Mouse (Mus musculus): Measurements from ENCODE around the gene Tmprss11b.
"Not testable (repeated sequence)": the region's sequence is repeated elsewhere in the genome, so short reads cannot be mapped to it uniquely, and the experiment has no call there.

Tmprss11b gene

DNA sequence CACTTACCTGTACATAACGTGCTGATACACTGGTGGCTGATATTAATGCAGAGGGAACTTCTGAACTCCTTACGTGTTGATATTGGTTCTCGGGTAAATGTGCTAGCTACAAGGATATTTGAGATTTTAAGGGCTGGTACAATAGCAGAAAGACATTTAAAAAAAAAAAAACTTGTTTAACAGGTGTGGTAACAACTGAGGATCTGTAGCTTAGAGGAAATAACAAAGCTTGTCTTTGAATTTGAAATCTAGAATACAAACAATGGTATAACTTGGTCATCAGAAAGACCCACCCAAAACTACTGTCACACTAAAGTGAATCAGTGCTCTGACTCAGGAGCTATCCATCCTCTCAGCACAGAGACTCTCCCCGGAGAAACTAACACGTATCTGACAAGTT lies at the start of gene Tmprss11b:
Gene Tmprss11b, minus strand, starts transcription at position 101 of the 400 bp plus-strand sequence.
- no peak for DNase-seq (ENCODE audit: low read depth, low spot score)

DNA sequence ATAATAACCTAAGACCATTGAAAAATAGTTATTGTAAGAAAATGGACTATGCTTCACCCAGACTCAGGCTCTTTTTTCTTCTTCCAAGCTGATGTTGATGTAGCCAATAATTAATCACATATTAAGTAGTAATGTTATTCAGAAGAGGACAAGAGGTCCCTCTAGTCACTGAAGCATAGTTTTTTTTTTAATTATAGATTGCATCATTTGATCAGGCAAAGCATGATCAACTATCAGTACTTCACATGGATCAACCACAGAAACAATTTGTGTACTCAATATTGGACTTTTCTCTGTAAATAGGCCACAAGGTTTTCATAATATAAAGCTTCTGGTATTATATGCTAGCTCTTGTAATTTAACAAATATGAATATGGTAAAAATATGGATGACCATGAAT lies 48.9 kb upstream of the Tmprss11b start:
- no peak for DNase-seq (ENCODE audit: low read depth, low spot score)

DNA sequence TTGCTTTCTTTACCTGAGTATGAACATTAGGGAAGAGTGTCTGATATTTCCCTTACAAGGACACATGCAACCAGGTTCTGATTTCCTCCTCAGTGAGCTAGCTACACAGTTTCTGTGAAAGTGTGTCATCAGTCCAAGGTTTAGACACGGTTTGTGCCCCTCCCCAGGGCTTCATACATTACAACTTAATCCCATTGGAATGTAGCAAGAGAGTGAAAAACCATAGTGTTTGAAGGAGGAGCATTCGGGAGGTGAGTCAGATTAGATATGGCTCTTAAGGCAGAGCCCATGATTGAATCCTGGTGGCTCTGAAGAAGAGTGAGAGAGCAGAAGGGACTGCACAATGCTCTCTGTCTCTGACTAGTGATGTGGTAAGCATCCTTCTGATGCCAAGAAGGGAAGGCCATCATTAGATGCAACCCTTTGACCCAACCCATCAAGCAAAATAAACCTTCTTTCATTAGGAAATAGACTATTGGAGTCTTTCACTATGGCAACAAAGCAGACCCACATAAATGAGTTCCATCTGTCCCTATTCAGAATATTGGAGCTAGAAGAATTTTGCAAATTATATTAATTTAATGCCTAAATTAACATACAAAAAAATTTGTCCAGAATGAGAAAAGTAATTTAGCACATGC lies 46.8 kb upstream of the Tmprss11b start:
- DNase-seq (ENCODE audit: low read depth, low spot score) = no peak

DNA sequence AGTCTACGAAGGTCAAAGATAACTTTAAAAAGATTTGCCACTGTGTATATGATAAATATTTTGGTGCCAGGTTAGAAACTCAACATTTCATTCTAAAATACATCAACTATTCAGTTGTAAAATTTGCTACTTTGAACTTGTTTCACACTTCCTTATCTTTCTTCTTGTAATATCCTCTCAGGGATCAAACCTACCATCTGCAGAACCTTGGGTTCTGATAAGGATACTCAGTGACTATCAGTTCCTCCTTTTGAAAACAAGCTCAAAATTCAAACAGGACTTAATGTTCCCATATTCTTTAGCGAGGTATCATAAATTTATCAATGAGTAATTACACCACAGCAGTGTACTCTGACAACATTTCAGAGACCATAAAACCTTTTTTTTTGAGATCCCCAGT lies 38.8 kb upstream of the Tmprss11b start:
- no peak for DNase-seq (ENCODE audit: low read depth, low spot score)

DNA sequence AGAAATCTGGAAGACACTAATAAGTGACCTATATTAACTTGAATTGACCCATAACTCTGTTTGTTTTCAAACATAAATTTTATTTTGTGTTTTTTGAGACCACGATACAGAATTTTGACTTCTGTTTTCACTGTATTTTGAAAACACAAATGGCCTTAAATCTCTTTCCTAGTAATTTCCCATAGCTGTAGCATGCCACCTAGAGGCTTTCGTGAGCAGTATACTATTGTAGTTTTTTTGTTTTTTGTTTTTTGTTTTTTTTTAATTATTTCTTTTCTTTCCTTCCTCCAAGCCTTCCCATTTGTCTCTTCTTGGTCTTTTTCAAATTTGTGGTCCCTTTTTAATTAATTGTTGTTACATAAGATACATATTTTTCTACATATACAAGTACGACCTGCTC lies 28.8 kb upstream of the Tmprss11b start:
- DNase-seq (ENCODE audit: low read depth, low spot score) = no peak

DNA sequence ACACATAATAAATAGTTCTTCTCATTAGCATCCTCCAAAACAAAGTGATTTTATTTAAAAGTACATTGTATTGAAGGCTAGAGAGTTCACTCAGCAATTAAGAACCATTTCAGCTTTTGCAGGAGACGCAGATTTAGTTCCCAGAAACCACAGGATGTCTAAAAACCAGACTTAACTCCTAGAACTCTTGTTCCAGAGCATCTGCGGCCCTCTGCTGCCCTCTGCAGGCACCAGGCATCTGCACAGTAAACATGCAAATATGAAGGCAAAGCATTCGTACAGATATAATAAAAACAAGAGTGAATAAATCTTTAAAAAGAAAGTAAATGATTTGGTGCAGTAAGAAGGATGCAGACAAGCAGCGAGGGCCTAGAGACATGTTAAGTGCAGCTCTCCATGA lies 8.5 kb upstream of the Tmprss11b start:
- no peak for DNase-seq (ENCODE audit: low read depth, low spot score)

DNA sequence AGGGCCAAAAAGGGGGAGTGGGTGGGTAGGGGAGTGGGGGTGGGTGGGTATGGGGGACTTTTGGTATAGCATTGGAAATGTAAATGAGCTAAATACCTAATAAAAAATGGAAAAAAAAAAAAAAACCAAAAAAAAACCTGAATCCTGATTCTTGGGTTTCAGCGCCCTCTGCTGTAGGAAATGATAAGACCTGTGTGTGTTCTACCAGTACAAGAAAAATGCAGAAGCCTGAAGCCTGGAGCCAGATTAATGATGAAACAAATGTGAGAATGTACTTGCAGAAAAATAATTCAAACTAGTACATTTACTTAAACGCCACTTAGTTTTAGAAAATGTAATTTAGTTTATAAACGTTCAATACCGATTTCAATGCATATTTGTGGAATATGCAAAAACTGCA lies 27.0 kb downstream of the Tmprss11b start:
- not testable (repeated sequence) for DNase-seq (ENCODE audit: low read depth, low spot score)

DNA sequence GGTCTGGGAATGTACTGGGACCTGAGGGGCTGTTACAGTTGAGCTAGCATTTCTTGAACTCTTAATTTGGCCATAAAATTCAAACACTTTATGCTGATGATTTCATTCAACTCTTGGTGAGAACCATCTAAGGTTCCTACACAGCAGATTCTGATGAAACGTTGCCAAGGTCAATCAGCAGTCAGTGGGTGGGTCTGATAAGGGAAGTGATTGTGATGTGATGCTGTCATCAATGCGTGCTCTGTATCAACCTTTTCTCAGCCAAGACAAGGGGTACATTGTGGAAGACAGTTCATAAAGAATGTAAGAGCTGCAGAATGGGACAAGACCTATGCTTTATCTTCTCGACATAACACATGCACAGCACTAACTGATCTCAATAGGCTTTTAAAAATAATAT lies 35.4 kb downstream of the Tmprss11b start:
- no peak for DNase-seq (ENCODE audit: low read depth, low spot score)

DNA sequence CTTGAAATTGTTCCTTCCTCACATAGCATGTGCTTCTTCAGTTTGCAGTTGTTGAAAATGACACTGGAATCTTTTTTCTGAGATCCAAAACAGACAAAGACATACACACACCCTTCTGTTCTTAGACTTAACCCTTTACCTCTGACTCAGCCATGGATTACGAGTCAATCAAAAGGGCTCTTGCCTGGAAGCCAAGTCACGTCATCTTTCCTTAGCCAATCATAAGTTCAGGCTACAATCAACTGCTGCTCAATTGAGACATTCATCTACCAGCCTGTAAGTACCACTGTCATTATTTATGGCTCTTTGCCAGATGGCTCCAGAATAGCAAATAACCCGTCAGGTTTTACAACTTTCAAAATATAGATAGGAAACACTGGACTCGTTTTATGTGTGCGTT lies 43.8 kb downstream of the Tmprss11b start, which contains the start of gene Tmprss11f:
Gene Tmprss11f, minus strand, starts transcription at position 101 of the 400 bp plus-strand sequence.
- DNase-seq (ENCODE audit: low read depth, low spot score) = no peak

DNA sequence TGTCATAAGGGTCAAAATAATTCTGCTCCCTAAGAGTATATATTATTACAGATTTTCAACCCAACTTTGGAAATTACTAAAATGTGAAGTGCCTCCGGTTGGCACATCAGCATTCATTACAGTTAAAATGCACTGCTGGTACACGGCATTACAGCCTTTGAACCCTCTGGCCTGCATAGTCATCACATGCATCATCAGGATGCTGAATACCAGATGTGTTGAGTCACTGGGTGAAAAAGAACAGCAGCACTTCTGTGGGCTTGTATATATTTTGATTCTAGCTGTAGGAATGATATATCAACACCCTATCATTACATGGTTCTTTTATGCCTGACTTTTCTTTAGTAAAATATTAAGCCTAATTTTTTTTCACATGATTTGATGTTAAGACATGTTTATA lies 45.5 kb downstream of the Tmprss11b start:
- no peak for DNase-seq (ENCODE audit: low read depth, low spot score)

DNA sequence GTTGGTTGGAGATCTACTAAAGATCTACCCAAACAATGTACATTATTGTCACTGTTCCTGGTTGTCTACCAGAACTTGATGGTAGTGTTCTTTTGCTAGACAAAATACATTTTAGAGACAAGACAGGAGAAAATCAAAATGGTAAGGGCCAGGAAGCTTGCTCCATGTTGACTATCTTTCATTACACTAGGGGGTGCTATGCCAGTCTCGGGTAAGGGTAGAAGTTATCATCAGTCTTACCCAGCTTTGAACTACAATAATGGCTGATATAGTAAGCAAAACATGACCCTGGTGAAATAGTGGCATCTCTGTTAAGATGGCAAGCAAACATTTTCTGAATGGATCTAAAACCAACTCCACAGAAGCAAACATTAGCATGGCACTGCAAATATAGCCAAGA lies 54.4 kb downstream of the Tmprss11b start:
- no peak for DNase-seq (ENCODE audit: low read depth, low spot score)
